Mouse (Mus musculus): Measurements from ENCODE around the gene Xrra1.

DNA sequence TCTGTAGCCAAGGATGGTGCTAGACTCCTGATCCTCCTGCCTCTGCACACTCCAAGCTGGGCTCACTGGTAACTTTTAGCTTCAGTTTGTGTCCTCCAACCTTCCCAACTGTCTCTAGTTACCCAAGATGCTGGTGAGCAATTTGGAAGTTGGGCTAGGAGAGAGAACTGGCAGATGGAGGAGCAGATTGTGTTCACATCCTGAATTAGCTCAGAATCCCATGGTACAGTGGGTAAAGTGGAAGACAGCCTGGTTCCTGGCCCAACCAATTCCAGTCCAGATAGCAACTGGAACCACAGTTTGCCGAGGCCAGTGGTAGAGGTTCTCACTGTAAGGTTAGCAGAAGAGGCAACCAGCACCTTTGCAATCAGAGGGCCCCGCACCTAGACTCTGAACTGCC is 60.2 kb downstream of the Xrra1 start:
- TF ChIP-seq POLR2A (IDR thresholded peaks at IDR 0.05; ENCODE audit: insufficient read depth, low read depth, low read length) = no peak
- no peak for TF ChIP-seq CTCF (IDR thresholded peaks at IDR 0.05; ENCODE audit: insufficient read depth, low read depth, low read length)
